In genomic region chr5:102287131-102287530, GRCm38 (mm10) we compare ENCODE assay signal across 23 mouse cellular contexts.
DNase-seq lines count a peak whose midpoint lies in the region; ATAC-seq lines count a peak whose summit lies in the region.
"Had no signal": no experiment of that assay in that cellular context is flagged by ENCODE, and none has a peak within 500 bp of the region (broad histone marks: within the 10 kb centered on the region; RNA-seq: fewer than 3 reads in every experiment).

No protein-coding gene starts in this region.

- H3K27ac ChIP-seq in forebrain, embryonic 16.5 days (ENCODE audit: low read length): no peak overlapping the region
- no peak overlapping the region for H3K27ac ChIP-seq in forebrain, embryonic 10.5 days
- H3K27ac ChIP-seq: heart, embryonic 15.5 days; limb, embryonic 10.5 days had no signal

- ATAC-seq in forebrain, embryonic 16.5 days: peak; percentile 40; the same call in 1 of the 2 replicates
- ATAC-seq: forebrain, embryonic 14.5 days; liver, postnatal 0 days; midbrain, embryonic 16.5 days had no signal

- H3K36me3 ChIP-seq in forebrain, embryonic 16.5 days (ENCODE audit: control insufficient read depth, insufficient read depth): no peaks in the 10 kb centered on the region
- no peaks in the 10 kb centered on the region for H3K36me3 ChIP-seq in forebrain, embryonic 10.5 days (replicated peaks)
- H3K36me3 ChIP-seq: heart, embryonic 15.5 days; limb, embryonic 10.5 days had no signal

- H3K4me3 ChIP-seq in forebrain, embryonic 16.5 days (replicated peaks; ENCODE audit: low read length): no peak overlapping the region
- H3K4me3 ChIP-seq in forebrain, embryonic 10.5 days: no peak overlapping the region
- H3K4me3 ChIP-seq: erythroblast, embryonic 14.5 days; heart, embryonic 15.5 days; limb, embryonic 10.5 days; megakaryocyte, embryonic 14.5 days had no signal

- H3K9me3 ChIP-seq in forebrain, embryonic 16.5 days (ENCODE audit: control insufficient read depth, low read length): no peaks in the 10 kb centered on the region
- H3K9me3 ChIP-seq in forebrain, embryonic 10.5 days: no peaks in the 10 kb centered on the region
- H3K9me3 ChIP-seq: heart, embryonic 15.5 days; limb, embryonic 10.5 days had no signal

- 0 out of 2 replicates have a peak, but pooled peaks cover 2% of the 10 kb centered on the region for H3K4me1 ChIP-seq in forebrain, embryonic 16.5 days (replicated peaks; ENCODE audit: control insufficient read depth, insufficient read depth, low read length)
- no peaks in the 10 kb centered on the region for H3K4me1 ChIP-seq in forebrain, embryonic 10.5 days
- H3K4me1 ChIP-seq: heart, embryonic 15.5 days; limb, embryonic 10.5 days; megakaryocyte, embryonic 14.5 days had no signal

- no peaks in the 10 kb centered on the region for H3K27me3 ChIP-seq in forebrain, embryonic 16.5 days (replicated peaks; ENCODE audit: control insufficient read depth, insufficient read depth, low read length)
- no peaks in the 10 kb centered on the region for H3K27me3 ChIP-seq in forebrain, embryonic 10.5 days (ENCODE audit: poor library complexity, severe bottlenecking)
- H3K27me3 ChIP-seq: heart, embryonic 15.5 days; megakaryocyte, embryonic 14.5 days had no signal

- no peak overlapping the region for H3K9ac ChIP-seq in forebrain, embryonic 16.5 days (replicated peaks; ENCODE audit: low read depth, low read length)
- H3K9ac ChIP-seq: heart, embryonic 15.5 days; liver, postnatal 0 days had no signal

- H3K4me2 ChIP-seq in forebrain, embryonic 16.5 days (ENCODE audit: low read length): no peak overlapping the region
- H3K4me2 ChIP-seq: heart, embryonic 15.5 days had no signal

- WGBS in forebrain, embryonic 16.5 days: 63% methylated on average over 4 of the region's 4 CpGs
- WGBS in forebrain, embryonic 10.5 days: 92% methylated on average over 4 of the region's 4 CpGs

- DNase-seq in forebrain, embryonic 10.5 days (ENCODE audit: extremely low spot score, low spot score): no peak
- DNase-seq in layer of hippocampus, adult 9-11 months: peak; percentile 8
- DNase-seq in layer of hippocampus, adult 9-10 months (ENCODE audit: low spot score): no peak
- DNase-seq in right cerebral cortex, postnatal 10 days (ENCODE audit: low spot score in 2 of 2): peak; percentile 56 to 65
- DNase-seq in right cerebral cortex, postnatal 14 days: no peak
- peak; percentile 21 for DNase-seq in telencephalon, adult 2 months (ENCODE audit: low read depth, low spot score)
- no peak for DNase-seq in heart, adult 18-20 months
- DNase-seq: adrenal gland, adult 8-10 months; cerebellum, adult 11 months; gastrocnemius, postnatal 10 days; heart, adult 11 months; kidney, adult 11 months; kidney, postnatal 36 days; liver, postnatal 0 days; lung, postnatal 14 days; thymus, postnatal 25 days had no signal

Comparison
In these comparisons a context has a peak if more than half of its experiments do, and no peak if none do; other contexts are left out.
1. DNase-seq: peak in layer of hippocampus, adult 9-11 months (single experiment), right cerebral cortex, postnatal 10 days (2 of 2) and telencephalon, adult 2 months (single experiment); none in forebrain, embryonic 10.5 days (single experiment), layer of hippocampus, adult 9-10 months (single experiment), right cerebral cortex, postnatal 14 days (single experiment) and heart, adult 18-20 months (0 of 2).